Mouse (Mus musculus): ENCODE measurements around the gene C8a. TPM values are rescaled to one million over a fixed set of nuclear protein-coding genes. Genes with fewer than 3 reads are reported as not detected.

The C8a gene
- total and polyA plus RNA-seq, 2 experiments from 2014 or later: 0.04 TPM; not detected in 1

DNA sequence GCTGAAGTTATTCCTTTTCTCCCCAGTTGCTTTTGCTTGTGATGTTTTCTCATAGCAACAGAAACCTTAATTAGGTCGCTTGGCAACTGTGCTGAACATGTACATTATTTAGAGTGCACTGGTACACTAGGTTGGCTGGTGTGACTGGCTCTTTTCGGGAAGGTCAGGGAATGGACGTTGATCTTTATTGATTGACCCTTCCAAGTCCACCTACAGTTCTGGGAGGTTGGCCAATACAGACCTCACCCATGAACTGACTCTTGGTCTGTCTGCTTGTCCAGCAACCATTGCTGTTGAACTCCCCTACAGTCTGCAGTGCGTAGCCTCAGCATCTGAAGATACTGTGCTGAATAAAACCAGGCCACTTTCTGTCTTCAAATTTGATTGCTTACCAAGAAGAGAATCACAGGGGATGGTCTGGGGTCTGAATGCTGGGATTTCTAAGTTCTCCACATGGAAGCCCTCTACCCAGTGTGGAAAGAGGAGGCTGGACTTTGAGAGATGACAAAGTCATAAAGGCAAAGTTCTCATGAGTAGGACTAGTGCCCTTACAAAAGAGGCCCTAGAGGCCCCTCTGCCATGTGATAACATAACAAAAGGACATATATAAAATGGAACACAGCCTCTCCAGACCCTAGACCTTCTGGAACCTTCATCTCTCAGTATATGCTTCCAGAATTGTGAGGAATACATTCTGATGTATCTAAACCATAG is 59.5 kb downstream of the C8a start:
- no peaks in the 10 kb centered on the region for H3K4me1 ChIP-seq (ENCODE audit: insufficient read depth, low read length)
- WGBS: 83% methylated on average over 4 of the region's 4 CpGs
- no peak overlapping the region for H3K27ac ChIP-seq (ENCODE audit: low read depth, low read length)
- no peak for DNase-seq (ENCODE audit: low spot score)
- H3K9ac ChIP-seq (replicated peaks; ENCODE audit: low read length, poor library complexity, severe bottlenecking): no peak overlapping the region
- no peak overlapping the region for H3K4me2 ChIP-seq (ENCODE audit: low read depth, low read length, poor library complexity, severe bottlenecking)
- H3K27me3 ChIP-seq (ENCODE audit: insufficient read depth, low read length): no peaks in the 10 kb centered on the region
- H3K36me3 ChIP-seq (ENCODE audit: insufficient read depth, low read length): no peaks in the 10 kb centered on the region
- H3K4me3 ChIP-seq (ENCODE audit: low read depth, low read length): no peak overlapping the region
- ATAC-seq (ENCODE audit: low FRiP score): no peak
- H3K9me3 ChIP-seq (ENCODE audit: low read length): no peaks in the 10 kb centered on the region
- no peak for TF ChIP-seq CTCF (IDR thresholded peaks at IDR 0.05)

DNA sequence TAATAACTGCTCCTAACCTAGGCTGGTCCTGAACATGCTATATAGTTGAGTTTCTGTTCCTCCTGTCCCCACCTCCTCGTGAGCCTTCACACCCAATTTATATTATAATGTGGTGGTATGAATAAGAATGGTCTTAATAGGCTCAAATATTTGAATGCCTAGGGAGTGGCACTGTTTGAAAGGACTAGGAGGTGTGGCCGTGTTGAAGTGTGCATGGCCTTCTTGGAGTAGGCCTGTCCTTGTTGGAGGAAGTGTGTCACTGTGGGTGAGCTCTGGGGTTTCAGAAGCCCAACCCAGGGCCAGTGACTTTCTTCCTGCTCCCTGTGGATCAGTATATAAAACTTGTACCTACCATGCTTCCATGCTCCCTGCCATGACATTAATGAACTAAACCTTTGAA is 62.6 kb downstream of the C8a start:
- DNase-seq (ENCODE audit: low spot score): no peak
- no peaks in the 10 kb centered on the region for H3K4me1 ChIP-seq (ENCODE audit: insufficient read depth, low read length)
- no peaks in the 10 kb centered on the region for H3K36me3 ChIP-seq (ENCODE audit: insufficient read depth, low read length)
- no peak overlapping the region for H3K4me3 ChIP-seq (ENCODE audit: low read depth, low read length)
- no peaks in the 10 kb centered on the region for H3K27me3 ChIP-seq (ENCODE audit: insufficient read depth, low read length)
- 71% methylated on average over 2 of the region's 2 CpGs for WGBS
- no peaks in the 10 kb centered on the region for H3K9me3 ChIP-seq (ENCODE audit: low read length)
- no peak for TF ChIP-seq CTCF (IDR thresholded peaks at IDR 0.05)
- no peak overlapping the region for H3K9ac ChIP-seq (replicated peaks; ENCODE audit: low read length, poor library complexity, severe bottlenecking)
- no peak overlapping the region for H3K4me2 ChIP-seq (ENCODE audit: low read depth, low read length, poor library complexity, severe bottlenecking)
- ATAC-seq (ENCODE audit: low FRiP score): no peak
- H3K27ac ChIP-seq (ENCODE audit: low read depth, low read length): no peak overlapping the region

DNA sequence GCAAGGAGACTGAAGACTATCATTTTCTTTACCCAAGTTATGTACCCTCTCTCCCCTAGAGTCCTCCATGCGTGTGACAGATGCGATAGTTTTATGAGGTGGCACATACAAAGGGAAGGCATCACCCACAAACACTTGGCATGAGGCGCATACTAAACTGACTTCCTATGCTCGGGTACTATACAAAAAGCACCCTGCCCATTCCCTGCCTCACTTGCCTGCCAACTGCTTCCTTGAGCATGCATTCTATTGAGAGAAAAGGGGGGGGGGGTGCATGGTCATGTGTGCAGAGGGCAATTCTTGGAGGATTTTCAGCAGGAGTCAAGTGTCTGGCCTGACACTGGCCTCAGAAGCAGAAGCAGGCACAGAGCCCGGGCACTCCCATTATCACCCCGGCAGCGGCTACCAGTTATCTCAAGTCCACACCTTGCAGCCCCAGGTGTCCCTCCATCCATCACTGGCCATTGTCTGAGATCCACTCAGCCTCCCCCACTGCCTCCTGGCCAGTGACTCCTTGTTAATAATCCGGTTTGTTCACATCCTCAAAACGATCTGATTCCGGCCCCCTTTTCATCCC is 65.4 kb downstream of the C8a start:
- TF ChIP-seq CTCF (IDR thresholded peaks at IDR 0.05): no peak
- H3K36me3 ChIP-seq (ENCODE audit: insufficient read depth, low read length): no peaks in the 10 kb centered on the region
- H3K27ac ChIP-seq (ENCODE audit: low read depth, low read length): no peak overlapping the region
- WGBS: 65% methylated on average over 10 of the region's 10 CpGs
- H3K27me3 ChIP-seq (ENCODE audit: insufficient read depth, low read length): no peaks in the 10 kb centered on the region
- no peak overlapping the region for H3K4me3 ChIP-seq (ENCODE audit: low read depth, low read length)
- ATAC-seq (ENCODE audit: low FRiP score) (no peak), DNase-seq (ENCODE audit: low spot score) (peak; percentile 34)
- no peaks in the 10 kb centered on the region for H3K4me1 ChIP-seq (ENCODE audit: insufficient read depth, low read length)
- no peak overlapping the region for H3K4me2 ChIP-seq (ENCODE audit: low read depth, low read length, poor library complexity, severe bottlenecking)
- no peaks in the 10 kb centered on the region for H3K9me3 ChIP-seq (ENCODE audit: low read length)
- H3K9ac ChIP-seq (replicated peaks; ENCODE audit: low read length, poor library complexity, severe bottlenecking): no peak overlapping the region

DNA sequence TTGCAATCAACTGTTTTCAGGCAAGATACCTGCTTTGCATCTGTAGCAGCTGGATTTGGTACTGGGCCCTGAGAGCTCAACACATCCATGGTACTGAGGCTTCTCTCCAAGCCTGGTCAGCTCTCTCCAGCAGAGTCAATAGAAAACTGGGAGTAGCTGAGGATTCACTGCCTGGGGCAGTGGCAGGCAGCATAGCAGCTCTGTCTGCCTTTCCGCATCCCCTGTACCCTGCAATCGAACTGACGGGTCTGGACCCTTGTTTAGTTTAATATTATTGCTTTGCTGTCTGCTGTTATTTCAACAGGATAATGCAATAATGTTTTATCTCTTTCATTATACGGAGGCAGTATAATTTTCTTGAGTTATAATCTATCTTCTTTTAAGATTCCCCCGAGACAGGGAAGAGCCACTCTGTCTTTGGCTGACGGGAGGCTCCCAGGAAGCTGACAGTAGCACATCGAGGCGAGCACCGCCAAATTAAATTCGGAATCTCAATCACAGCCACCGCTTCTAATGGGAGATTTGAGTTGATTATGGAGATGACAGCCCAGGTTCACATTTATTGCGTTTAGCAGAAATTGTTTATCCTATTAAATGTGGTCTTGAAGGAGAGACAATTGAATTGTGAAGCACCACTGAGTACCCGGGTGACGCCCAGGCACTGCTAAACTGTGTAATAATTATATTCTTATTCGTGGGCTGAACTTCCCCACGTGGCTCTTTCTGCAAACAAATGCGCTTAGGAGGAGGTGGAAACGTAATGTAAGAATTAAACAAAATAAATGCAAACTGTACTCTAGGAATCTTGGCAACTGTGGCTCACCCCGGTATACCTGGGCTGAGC is 70.6 kb downstream of the C8a start:
- no peak overlapping the region for H3K27ac ChIP-seq (ENCODE audit: low read depth, low read length)
- no peak for DNase-seq (ENCODE audit: low spot score)
- no peaks in the 10 kb centered on the region for H3K36me3 ChIP-seq (ENCODE audit: insufficient read depth, low read length)
- ATAC-seq (ENCODE audit: low FRiP score): no peak
- no peak for TF ChIP-seq CTCF (IDR thresholded peaks at IDR 0.05)
- no peak overlapping the region for H3K9ac ChIP-seq (replicated peaks; ENCODE audit: low read length, poor library complexity, severe bottlenecking)
- WGBS: 64% methylated on average over 19 of the region's 19 CpGs
- H3K4me2 ChIP-seq (ENCODE audit: low read depth, low read length, poor library complexity, severe bottlenecking): no peak overlapping the region
- H3K27me3 ChIP-seq (ENCODE audit: insufficient read depth, low read length): no peaks in the 10 kb centered on the region
- no peaks in the 10 kb centered on the region for H3K9me3 ChIP-seq (ENCODE audit: low read length)
- H3K4me1 ChIP-seq (ENCODE audit: insufficient read depth, low read length): no peaks in the 10 kb centered on the region
- H3K4me3 ChIP-seq (ENCODE audit: low read depth, low read length): no peak overlapping the region

DNA sequence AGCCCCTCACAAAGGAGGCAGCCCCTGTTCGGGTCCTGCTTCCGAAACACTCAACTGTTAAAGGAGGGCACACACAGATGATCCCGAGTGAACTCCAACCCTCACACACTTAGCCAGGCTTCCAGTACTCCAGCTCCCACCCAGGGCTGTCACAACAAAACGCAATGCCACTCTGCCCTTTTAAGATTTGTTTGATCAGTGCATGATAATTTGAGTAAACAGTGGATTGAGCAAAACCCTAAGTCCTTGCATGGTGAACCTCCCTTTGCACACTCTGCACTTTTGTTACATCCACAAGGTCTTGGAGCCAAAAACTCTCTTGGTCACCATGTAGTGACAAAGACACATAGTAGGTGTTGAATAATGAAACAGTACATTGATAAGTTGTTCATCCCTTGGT is 72.1 kb downstream of the C8a start:
- no peaks in the 10 kb centered on the region for H3K27me3 ChIP-seq (ENCODE audit: insufficient read depth, low read length)
- H3K9ac ChIP-seq (replicated peaks; ENCODE audit: low read length, poor library complexity, severe bottlenecking): no peak overlapping the region
- H3K4me1 ChIP-seq (ENCODE audit: insufficient read depth, low read length): no peaks in the 10 kb centered on the region
- TF ChIP-seq CTCF (IDR thresholded peaks at IDR 0.05): no peak
- H3K36me3 ChIP-seq (ENCODE audit: insufficient read depth, low read length): no peaks in the 10 kb centered on the region
- no peaks in the 10 kb centered on the region for H3K9me3 ChIP-seq (ENCODE audit: low read length)
- no peak for ATAC-seq (ENCODE audit: low FRiP score)
- 87% methylated on average over 4 of the region's 4 CpGs for WGBS
- no peak for DNase-seq (ENCODE audit: low spot score)
- H3K4me2 ChIP-seq (ENCODE audit: low read depth, low read length, poor library complexity, severe bottlenecking): no peak overlapping the region
- H3K4me3 ChIP-seq (ENCODE audit: low read depth, low read length): no peak overlapping the region
- no peak overlapping the region for H3K27ac ChIP-seq (ENCODE audit: low read depth, low read length)

DNA sequence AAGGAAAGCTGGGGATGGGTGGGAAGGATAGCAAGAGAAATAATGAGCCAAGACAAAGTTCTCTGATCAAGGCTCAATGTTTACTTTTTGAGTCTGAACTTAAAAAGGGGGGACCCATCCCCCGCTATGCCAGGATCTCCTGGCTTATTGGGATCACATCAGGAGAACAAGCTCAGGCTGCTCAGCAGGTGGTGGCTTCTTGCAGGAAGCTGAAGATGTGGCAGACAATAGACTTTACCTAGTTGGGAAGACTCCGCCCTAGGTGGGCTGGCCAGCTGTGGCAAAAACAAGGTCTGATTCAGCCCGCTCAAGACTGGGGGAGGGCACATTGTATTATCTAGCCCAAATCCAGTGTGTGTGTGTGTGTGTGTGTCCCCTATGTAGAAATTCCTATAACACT is 74.6 kb downstream of the C8a start:
- 92% methylated on average over 3 of the region's 3 CpGs for WGBS
- Histone ChIP-seq H3K9me3 (ENCODE audit: low read length) (no peaks in the 10 kb centered on the region), H3K27ac (ENCODE audit: low read depth, low read length) (no peak overlapping the region), H3K4me3 (ENCODE audit: low read depth, low read length) (no peak overlapping the region), H3K27me3 (ENCODE audit: insufficient read depth, low read length) (no peaks in the 10 kb centered on the region), H3K4me2 (ENCODE audit: low read depth, low read length, poor library complexity, severe bottlenecking) (no peak overlapping the region), H3K36me3 (ENCODE audit: insufficient read depth, low read length) (no peaks in the 10 kb centered on the region), H3K9ac (replicated peaks; ENCODE audit: low read length, poor library complexity, severe bottlenecking) (no peak overlapping the region), H3K4me1 (ENCODE audit: insufficient read depth, low read length) (no peaks in the 10 kb centered on the region)
- no peak for TF ChIP-seq CTCF (IDR thresholded peaks at IDR 0.05)
- DNase-seq (ENCODE audit: low spot score): no peak
- ATAC-seq (ENCODE audit: low FRiP score): no peak

Data from midbrain, postnatal 0 days (tissue).